Mouse (Mus musculus): ENCODE data around the gene Smyd3. TPM values are rescaled to one million over a fixed set of nuclear protein-coding genes. Genes with fewer than 3 reads are reported as not detected.

Smyd3 gene
- total and polyA plus RNA-seq, 2 experiments from 2014 or later = 15.8 to 28.4 TPM

GRCm38 (mm10) chr1:179207846-179208595 lies 309.8 kb downstream of the Smyd3 start:
- ATAC-seq (ENCODE audit: low FRiP score) (no peak), DNase-seq (ENCODE audit: low spot score) (no peak)
- Histone ChIP-seq H3K4me2 (ENCODE audit: low read depth, low read length, poor library complexity, severe bottlenecking) (no peak overlapping the region), H3K36me3 (ENCODE audit: insufficient read depth, low read length) (no peaks in the 10 kb centered on the region), H3K4me1 (ENCODE audit: insufficient read depth, low read length) (no peaks in the 10 kb centered on the region), H3K27me3 (ENCODE audit: insufficient read depth, low read length) (no peaks in the 10 kb centered on the region), H3K9ac (replicated peaks; ENCODE audit: low read length, poor library complexity, severe bottlenecking) (no peak overlapping the region), H3K4me3 (ENCODE audit: low read depth, low read length) (no peak overlapping the region), H3K9me3 (ENCODE audit: low read length) (no peaks in the 10 kb centered on the region), H3K27ac (ENCODE audit: low read depth, low read length) (no peak overlapping the region)
- TF ChIP-seq CTCF (IDR thresholded peaks at IDR 0.05) = no peak
- WGBS = 67% methylated on average over 12 of the region's 12 CpGs

GRCm38 (mm10) chr1:179207180-179207741 lies 310.6 kb downstream of the Smyd3 start:
- Histone ChIP-seq H3K27ac (ENCODE audit: low read depth, low read length) (no peak overlapping the region), H3K9me3 (ENCODE audit: low read length) (no peaks in the 10 kb centered on the region), H3K4me3 (ENCODE audit: low read depth, low read length) (no peak overlapping the region), H3K36me3 (ENCODE audit: insufficient read depth, low read length) (no peaks in the 10 kb centered on the region), H3K4me1 (ENCODE audit: insufficient read depth, low read length) (no peaks in the 10 kb centered on the region), H3K4me2 (ENCODE audit: low read depth, low read length, poor library complexity, severe bottlenecking) (no peak overlapping the region), H3K27me3 (ENCODE audit: insufficient read depth, low read length) (no peaks in the 10 kb centered on the region), H3K9ac (replicated peaks; ENCODE audit: low read length, poor library complexity, severe bottlenecking) (no peak overlapping the region)
- WGBS = 87% methylated on average over 9 of the region's 9 CpGs
- ATAC-seq (ENCODE audit: low FRiP score) = no peak
- TF ChIP-seq CTCF (IDR thresholded peaks at IDR 0.05) = no peak
- DNase-seq (ENCODE audit: low spot score) = no peak

GRCm38 (mm10) chr1:179198517-179199200 lies 319.2 kb downstream of the Smyd3 start:
- Histone ChIP-seq H3K4me2 (ENCODE audit: low read depth, low read length, poor library complexity, severe bottlenecking) (no peak overlapping the region), H3K9ac (replicated peaks; ENCODE audit: low read length, poor library complexity, severe bottlenecking) (no peak overlapping the region), H3K9me3 (ENCODE audit: low read length) (no peaks in the 10 kb centered on the region), H3K4me3 (ENCODE audit: low read depth, low read length) (no peak overlapping the region), H3K27ac (ENCODE audit: low read depth, low read length) (no peak overlapping the region), H3K4me1 (ENCODE audit: insufficient read depth, low read length) (no peaks in the 10 kb centered on the region), H3K36me3 (ENCODE audit: insufficient read depth, low read length) (no peaks in the 10 kb centered on the region), H3K27me3 (ENCODE audit: insufficient read depth, low read length) (no peaks in the 10 kb centered on the region)
- 85% methylated on average over 9 of the region's 9 CpGs for WGBS
- no peak for ATAC-seq (ENCODE audit: low FRiP score)
- no peak for TF ChIP-seq CTCF (IDR thresholded peaks at IDR 0.05)
- no peak for DNase-seq (ENCODE audit: low spot score)

GRCm38 (mm10) chr1:179197821-179198516 lies 319.9 kb downstream of the Smyd3 start:
- no peak for ATAC-seq (ENCODE audit: low FRiP score)
- Histone ChIP-seq H3K27me3 (ENCODE audit: insufficient read depth, low read length) (no peaks in the 10 kb centered on the region), H3K27ac (ENCODE audit: low read depth, low read length) (no peak overlapping the region), H3K9me3 (ENCODE audit: low read length) (no peaks in the 10 kb centered on the region), H3K4me2 (ENCODE audit: low read depth, low read length, poor library complexity, severe bottlenecking) (no peak overlapping the region), H3K9ac (replicated peaks; ENCODE audit: low read length, poor library complexity, severe bottlenecking) (no peak overlapping the region), H3K4me3 (ENCODE audit: low read depth, low read length) (no peak overlapping the region), H3K4me1 (ENCODE audit: insufficient read depth, low read length) (no peaks in the 10 kb centered on the region), H3K36me3 (ENCODE audit: insufficient read depth, low read length) (no peaks in the 10 kb centered on the region)
- TF ChIP-seq CTCF (IDR thresholded peaks at IDR 0.05) = no peak
- 68% methylated on average over 11 of the region's 11 CpGs for WGBS
- DNase-seq (ENCODE audit: low spot score) = no peak

GRCm38 (mm10) chr1:179197156-179197555 lies 320.7 kb downstream of the Smyd3 start:
- Histone ChIP-seq H3K4me3 (ENCODE audit: low read depth, low read length) (no peak overlapping the region), H3K9me3 (ENCODE audit: low read length) (no peaks in the 10 kb centered on the region), H3K9ac (replicated peaks; ENCODE audit: low read length, poor library complexity, severe bottlenecking) (no peak overlapping the region), H3K36me3 (ENCODE audit: insufficient read depth, low read length) (no peaks in the 10 kb centered on the region), H3K4me1 (ENCODE audit: insufficient read depth, low read length) (no peaks in the 10 kb centered on the region), H3K27ac (ENCODE audit: low read depth, low read length) (no peak overlapping the region), H3K4me2 (ENCODE audit: low read depth, low read length, poor library complexity, severe bottlenecking) (no peak overlapping the region), H3K27me3 (ENCODE audit: insufficient read depth, low read length) (no peaks in the 10 kb centered on the region)
- 65% methylated on average over 4 of the region's 4 CpGs for WGBS
- no peak for TF ChIP-seq CTCF (IDR thresholded peaks at IDR 0.05)
- DNase-seq (ENCODE audit: low spot score) = no peak
- no peak for ATAC-seq (ENCODE audit: low FRiP score)

Data from midbrain, postnatal 0 days (tissue).